Mouse (Mus musculus) cerebellum, adult 2 months (tissue): Measurements from ENCODE around the gene Pck2.

ENCODE experiments used
- CTCF ChIP-seq: fragments of 200-500 bp; IDR thresholded peaks from 2 replicates; pipeline ENCODE4 v1.5.1; 2011; ENCODE audit warnings: low read depth, mild to moderate bottlenecking, control low read depth, low read length, moderate library complexity, borderline replicate concordance; ENCODE audit not compliant: insufficient read depth
- POLR2A ChIP-seq: fragments of 200-500 bp; IDR thresholded peaks from 2 replicates; pipeline ENCODE4 v1.6.1; 2011; ENCODE audit warnings: low read length, control low read depth, borderline replicate concordance; ENCODE audit not compliant: insufficient read depth

- TF ChIP-seq CTCF, result no peak
- TF ChIP-seq POLR2A, result no peak
Measured at GRCm38 (mm10) chr14:55524785-55525184, 15.3 kb upstream of the Pck2 start, which contains the start of gene Nrl.
